Mouse (Mus musculus) heart, adult 8-10 months (tissue): ENCODE measurements around the gene Tmem37. TPM values are rescaled to one million over a fixed set of nuclear protein-coding genes. Genes with fewer than 3 reads are reported as not detected.

ENCODE experiments used
- DNase-seq: peaks from one replicate; pipeline ENCODE4 v3.0.0; 2022; ENCODE audit warnings: low spot score
- total RNA-seq, 4 experiments: library from RNA; stranded (reverse); gene quantifications; 2 replicates each; pipeline ENCODE4 v1.2.4; 2022

Gene Tmem37
- total RNA-seq, 4 experiments from 2014 or later, result 6.3 to 8.5 (median 7.1) TPM

DNA sequence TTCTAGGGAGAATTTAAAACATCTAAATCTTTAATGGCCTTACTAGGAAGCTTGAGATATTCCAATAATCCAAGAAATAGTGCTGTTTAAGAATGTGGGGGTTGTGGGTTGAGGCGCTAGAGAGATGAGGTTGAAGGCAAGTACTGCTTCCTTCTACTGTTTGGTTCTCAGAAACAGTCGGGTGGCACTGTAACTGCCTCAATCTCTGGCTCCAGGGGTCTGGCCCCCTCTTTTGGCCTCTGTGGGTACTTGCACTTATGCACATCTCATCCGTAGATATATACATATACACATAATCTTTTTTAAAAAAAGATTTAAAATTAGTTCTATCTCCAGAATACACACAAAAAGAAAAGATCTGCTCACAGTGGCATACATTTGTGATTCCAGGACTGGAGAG is 55.0 kb downstream of the Tmem37 start:
- DNase-seq, result no peak

Other genes with a start within 250 kb of the Tmem37 start
- gene Ptpn4, start 236.5 kb downstream of the Tmem37 start, total RNA-seq, result 10 to 100 TPM; 25.1 to 40.3 (median 31.1) TPM
- 10 to 100 TPM in 2 of 4 experiments, 1 to 10 TPM in 2; 9.6 to 12.2 (median 10.4) TPM for gene Tmem177, start 160.9 kb downstream of the Tmem37 start, total RNA-seq
- gene Cfap221, start 76.8 kb downstream of the Tmem37 start, total RNA-seq, result not detected
- not detected for gene Sctr, start 67.2 kb downstream of the Tmem37 start, total RNA-seq
- 100 to 1,000 TPM; 239 to 289 (median 263) TPM for gene Dbi, start 47.0 kb upstream of the Tmem37 start, total RNA-seq
- gene 3110009E18Rik, start 47.1 kb upstream of the Tmem37 start, total RNA-seq, result 1 to 10 TPM; 2.7 to 7.8 (median 5.1) TPM
- gene Steap3, start 198.6 kb upstream of the Tmem37 start, total RNA-seq, result 10 to 100 TPM; 25.3 to 29.5 (median 28.3) TPM